Mouse (Mus musculus) cortical plate, adult 2 months (tissue): ENCODE data around the gene Kbtbd7.

ENCODE experiments used
- CTCF ChIP-seq: fragments of 200-500 bp; IDR thresholded peaks from 2 replicates; pipeline ENCODE4 v1.5.1; 2011; ENCODE audit warnings: mild to moderate bottlenecking, control low read depth, low read length; ENCODE audit not compliant: insufficient read depth; ENCODE audit errors: extremely low read depth
- POLR2A ChIP-seq: fragments of 200-500 bp; IDR thresholded peaks from 2 replicates; pipeline ENCODE4 v1.6.1; 2011; ENCODE audit warnings: mild to moderate bottlenecking, low read length, control low read depth; ENCODE audit not compliant: insufficient read depth; ENCODE audit errors: extremely low read depth

GRCm38 (mm10) chr14:79465623-79466022, 39.3 kb downstream of the Kbtbd7 start:
- TF ChIP-seq CTCF (no peak), POLR2A (no peak)
